Mouse (Mus musculus) G1E (cell line): ENCODE results near the gene Paf1.

Experiments used
- CTCF ChIP-seq: IDR thresholded peaks from 2 replicates; pipeline ENCODE4 v1.5.1; 2012; ENCODE audit warnings: low read depth, low read length, inconsistent platforms, mixed read lengths
- GATA1 ChIP-seq: IDR thresholded peaks from 2 replicates; pipeline ENCODE4 v1.6.1; 2012; ENCODE audit warnings: borderline replicate concordance, low read length, inconsistent platforms, mixed read lengths
- GATA2 ChIP-seq: IDR thresholded peaks from 2 replicates; pipeline ENCODE4 v1.6.1; 2012; ENCODE audit warnings: low read depth, low read length, inconsistent platforms, borderline replicate concordance
- TAL1 ChIP-seq: conservative IDR thresholded peaks from 2 replicates; pipeline ENCODE4 v1.6.1; 2012; ENCODE audit warnings: low read depth, low read length, inconsistent platforms, mixed read lengths

DNA sequence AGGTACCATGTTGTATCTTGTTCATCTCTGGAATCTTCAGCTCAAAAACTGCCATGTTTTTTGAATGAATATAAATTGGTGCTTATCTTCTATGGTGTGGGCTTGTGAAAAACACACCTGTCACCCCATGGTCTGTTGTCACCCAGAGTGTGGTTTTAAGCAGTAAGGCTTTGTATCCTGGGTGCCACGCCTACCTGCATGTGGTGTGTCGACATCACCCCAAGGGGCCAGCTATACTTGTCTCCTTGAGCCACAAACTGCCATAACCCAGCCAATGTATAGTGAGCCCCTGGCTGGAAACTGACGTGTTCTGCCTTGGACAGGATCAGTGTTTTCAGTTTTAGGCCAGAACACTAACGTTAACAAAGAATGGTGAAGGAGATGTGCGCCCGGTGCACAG lies 8.6 kb upstream of the Paf1 start:
- TF ChIP-seq CTCF: no peak
- no peak for TF ChIP-seq GATA1
- no peak for TF ChIP-seq TAL1
- TF ChIP-seq GATA2: no peak
